Mouse (Mus musculus) kidney, adult 9 months (tissue): Measurements from ENCODE around the gene Trp53tg5.
A peak's percentile ranks its signal among the peaks of the same experiment; 100 is the strongest.

ENCODE experiments used
- DNase-seq: peaks from one replicate; pipeline ENCODE4 v3.0.0; 2022

The Trp53tg5 gene

GRCm38 (mm10) chr2:164448140-164448539 is 25.4 kb downstream of the Trp53tg5 start:
- DNase-seq: peak; percentile 60

- peak; percentile 56 for DNase-seq
Observed at GRCm38 (mm10) chr2:164446086-164446469, 27.4 kb downstream of the Trp53tg5 start.

GRCm38 (mm10) chr2:164445399-164446085 is 28.0 kb downstream of the Trp53tg5 start:
- no peak for DNase-seq

- DNase-seq: no peak
Observed at GRCm38 (mm10) chr2:164444701-164445100, 28.8 kb downstream of the Trp53tg5 start.

- no peak for DNase-seq
Observed at GRCm38 (mm10) chr2:164443460-164444000, 30.0 kb downstream of the Trp53tg5 start, which contains the start of gene Sdc4. TSS of gene Sdc4 (minus strand) at chr2:164443887.

- DNase-seq: peak; percentile 94
Observed at GRCm38 (mm10) chr2:164443051-164443437, 30.5 kb downstream of the Trp53tg5 start.

GRCm38 (mm10) chr2:164442315-164443050 is 31.0 kb downstream of the Trp53tg5 start:
- DNase-seq: peak; percentile 57

- peak; percentile 46 for DNase-seq
Observed at GRCm38 (mm10) chr2:164441731-164442130, 31.8 kb downstream of the Trp53tg5 start.

GRCm38 (mm10) chr2:164441155-164441554 is 32.4 kb downstream of the Trp53tg5 start:
- DNase-seq: peak; percentile 70

GRCm38 (mm10) chr2:164440314-164440713 is 33.2 kb downstream of the Trp53tg5 start:
- DNase-seq: peak; percentile 52

- peak; percentile 43 for DNase-seq
Observed at GRCm38 (mm10) chr2:164439001-164439421, 34.5 kb downstream of the Trp53tg5 start.

GRCm38 (mm10) chr2:164438257-164438656 is 35.3 kb downstream of the Trp53tg5 start:
- peak; percentile 49 for DNase-seq

GRCm38 (mm10) chr2:164437710-164438109 is 35.8 kb downstream of the Trp53tg5 start:
- DNase-seq: peak; percentile 92

GRCm38 (mm10) chr2:164436961-164437360 is 36.6 kb downstream of the Trp53tg5 start:
- peak; percentile 86 for DNase-seq

GRCm38 (mm10) chr2:164436215-164436913 is 37.2 kb downstream of the Trp53tg5 start:
- peak; percentile 53 for DNase-seq

GRCm38 (mm10) chr2:164435216-164436090 is 38.1 kb downstream of the Trp53tg5 start:
- peak; percentile 69 for DNase-seq

- DNase-seq: peak; percentile 67
Observed at GRCm38 (mm10) chr2:164434681-164435080, 38.8 kb downstream of the Trp53tg5 start.

- peak; percentile 38 for DNase-seq
Observed at GRCm38 (mm10) chr2:164433278-164433895, 40.1 kb downstream of the Trp53tg5 start.

- peak; percentile 71 for DNase-seq
Observed at GRCm38 (mm10) chr2:164432541-164433191, 40.9 kb downstream of the Trp53tg5 start.

GRCm38 (mm10) chr2:164431676-164432465 is 41.7 kb downstream of the Trp53tg5 start:
- peak; percentile 90 for DNase-seq
